Mouse (Mus musculus): ENCODE data around the gene Cort. TPM values are rescaled to one million over a fixed set of nuclear protein-coding genes. Genes with fewer than 3 reads are reported as not detected.

Cort gene
- under 1 TPM; 0.06 to 0.35 TPM for polyA plus RNA-seq (2012; fragmentation: generic; extraction: Trizol)

DNA sequence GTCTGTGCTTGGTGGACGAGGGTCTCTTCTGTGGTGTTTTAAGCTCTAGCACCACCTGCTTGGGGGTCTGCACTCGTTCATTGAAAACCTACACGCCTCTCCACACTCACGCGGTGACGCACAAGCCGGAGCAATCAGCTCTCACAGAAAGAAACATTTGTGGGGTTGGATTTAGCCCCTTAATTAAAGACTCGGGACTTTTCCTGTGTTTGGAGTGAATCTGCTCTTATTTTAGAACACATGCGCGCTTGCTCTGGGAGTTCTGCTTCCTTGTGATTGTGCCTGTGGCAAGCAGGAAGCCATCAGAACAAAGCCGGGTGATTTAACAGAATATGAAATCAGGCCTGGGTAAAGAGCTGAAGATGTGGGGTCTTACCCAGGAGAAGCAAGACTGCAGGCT is at the start of gene Cort:
Cort (minus strand) TSS at position 101 of the 400 bp plus-strand sequence.

DNA sequence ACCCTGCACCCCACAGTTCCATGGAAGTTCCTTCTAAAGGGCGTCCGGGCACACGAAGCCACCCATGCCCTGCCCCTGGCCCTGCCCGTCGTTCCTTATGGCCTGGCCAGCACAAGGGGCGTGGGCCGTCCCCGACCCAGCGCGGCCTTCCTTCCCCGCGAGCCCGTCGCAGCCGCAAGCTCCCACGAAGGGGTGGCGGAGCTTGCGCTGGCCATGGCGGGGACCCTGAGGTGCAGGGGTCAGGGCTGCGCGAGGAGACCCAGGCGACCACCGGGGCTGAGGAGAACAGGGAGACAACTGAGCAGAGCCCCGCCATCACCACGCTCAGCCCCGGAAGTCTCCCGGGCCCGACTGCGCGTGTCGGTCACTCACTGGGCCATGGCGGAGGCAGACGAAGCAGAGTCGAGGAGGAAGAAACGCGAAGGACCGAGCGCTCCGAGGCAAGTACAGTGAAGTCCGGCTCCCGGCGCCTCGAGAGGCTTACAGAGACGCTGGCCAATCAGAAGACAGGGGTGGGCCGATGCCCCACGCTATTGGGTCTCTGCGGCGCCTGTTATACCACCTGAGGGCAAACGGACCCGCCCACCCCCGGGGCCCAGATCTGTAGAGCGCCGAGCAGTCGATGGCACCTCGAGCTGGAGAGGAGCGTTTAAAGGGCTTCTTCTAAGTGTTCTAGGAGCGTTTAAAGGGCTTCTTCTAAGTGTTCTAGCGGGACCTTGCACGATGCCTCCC is 39.8 kb upstream of the Cort start, which contains the start of gene Pgd:
Pgd (minus strand) TSS at position 557 of the 732 bp plus-strand sequence.

DNA sequence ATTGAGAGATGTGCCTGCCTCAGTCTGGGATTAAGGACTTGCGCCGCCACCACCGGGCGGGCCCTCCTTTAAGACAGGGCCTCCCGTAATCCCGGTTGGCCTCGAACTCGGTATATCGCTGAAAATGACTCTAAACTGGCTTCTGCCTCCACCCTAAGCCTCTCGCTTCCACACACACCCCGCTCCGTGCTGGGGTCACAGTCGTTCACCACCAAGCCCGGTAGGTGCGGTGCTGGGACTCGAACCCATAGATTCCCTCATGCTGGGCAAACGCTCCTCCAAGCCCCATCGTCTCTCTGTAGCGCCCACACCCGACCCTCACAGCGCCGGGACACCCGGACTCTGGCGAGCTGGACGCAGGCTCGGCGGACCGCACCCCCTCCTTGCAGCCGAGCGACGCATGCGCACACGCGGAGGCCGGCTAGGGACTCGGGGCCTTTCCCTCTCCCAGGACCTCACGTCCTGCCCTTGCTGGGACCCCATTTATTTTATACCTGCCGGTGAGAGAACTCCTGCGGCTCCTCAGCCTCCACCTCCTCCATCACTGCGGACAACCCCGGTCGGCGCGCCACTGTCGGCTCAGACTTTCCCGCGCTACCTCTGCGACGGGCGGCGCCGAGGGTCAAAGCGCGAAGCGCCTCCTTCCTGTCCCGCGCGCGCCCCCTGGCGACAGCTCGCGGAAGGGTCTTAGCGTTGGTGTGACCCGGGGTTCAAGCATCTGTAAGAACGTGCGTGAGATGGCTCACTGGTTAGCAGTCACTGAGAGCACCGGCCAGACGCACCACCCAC is 10.6 kb upstream of the Cort start, which contains the start of gene Cenps:
Cenps (minus strand) TSS at position 648 of the 789 bp plus-strand sequence.

DNA sequence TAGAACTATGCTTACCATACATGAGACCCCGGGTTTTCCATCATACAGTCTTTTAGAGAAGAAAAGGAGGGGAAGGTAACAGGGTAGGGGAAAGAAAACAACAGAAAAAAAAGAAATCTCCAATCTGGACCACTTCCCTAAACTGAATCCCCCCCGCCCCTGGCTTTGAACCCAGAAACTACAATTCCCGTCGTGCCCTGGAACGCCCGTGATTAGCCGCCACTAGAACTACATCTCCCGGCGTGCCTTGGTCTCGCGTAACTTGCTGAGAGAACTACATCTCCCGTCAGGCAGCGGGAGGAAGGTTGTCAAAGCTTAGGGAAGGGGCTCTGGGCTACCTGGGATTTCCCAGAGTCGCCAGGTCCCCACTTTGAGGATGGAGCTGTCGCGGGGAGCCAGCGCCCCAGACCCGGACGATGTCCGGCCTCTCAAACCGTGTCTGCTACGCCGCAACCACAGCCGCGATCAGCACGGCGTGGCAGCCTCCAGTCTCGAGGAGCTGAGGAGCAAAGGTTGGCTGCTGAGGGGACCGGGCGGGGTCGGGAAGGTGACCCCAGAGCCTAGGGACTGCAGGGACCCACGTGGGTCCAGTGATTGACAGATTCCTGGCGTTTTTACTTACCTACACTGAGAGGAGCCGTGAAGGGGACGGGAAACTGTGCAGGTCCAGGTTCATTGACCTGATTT is 22.5 kb downstream of the Cort start, which contains the start of gene Dffa:
Dffa (plus strand) TSS at position 272 of the 687 bp plus-strand sequence.

DNA sequence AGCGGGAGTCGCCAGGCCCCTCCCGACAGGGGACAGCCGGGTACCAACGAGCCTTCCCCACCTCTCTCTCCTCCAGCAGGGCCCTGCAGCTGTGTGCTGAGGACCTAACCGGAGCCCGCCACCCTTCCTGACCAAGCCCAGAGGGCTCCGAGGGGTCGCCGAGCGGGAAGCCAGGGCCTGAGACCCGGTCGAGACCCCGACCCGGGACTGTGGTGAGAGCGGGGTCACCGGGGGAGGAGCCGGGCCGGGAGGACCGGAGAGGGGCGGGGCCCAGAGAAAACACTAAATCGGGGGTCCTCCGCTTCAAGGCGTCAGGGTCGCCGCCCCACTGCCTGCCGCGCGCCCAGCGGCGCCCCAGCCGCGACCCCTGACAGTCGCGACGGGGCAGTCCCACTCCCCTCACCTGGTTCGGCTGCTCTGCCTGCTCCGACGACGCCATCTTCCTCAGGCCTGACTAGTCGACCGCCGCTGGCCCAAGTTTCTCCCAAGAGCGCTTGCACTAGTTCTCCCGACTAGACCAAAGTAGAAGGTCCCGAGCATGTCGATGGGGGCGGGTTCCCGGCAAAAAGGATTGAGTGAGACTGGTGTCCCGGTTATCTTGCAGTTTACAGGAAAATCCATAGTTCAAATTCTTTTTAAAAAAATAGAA is 27.1 kb downstream of the Cort start, which contains the start of gene Pex14:
Pex14 (minus strand) TSS at position 508 of the 649 bp plus-strand sequence.

Other genes starting within 250 kb of the Cort start
- gene Pex14, start 26.9 kb downstream of the Cort start, polyA plus RNA-seq (2012; fragmentation: generic; extraction: Trizol): 10 to 100 TPM; 20.5 to 33.5 TPM
- 10 to 100 TPM in 1 of 2 experiments, 1 to 10 TPM in 1; 4.2 to 10.5 TPM for gene Dffa, start 22.6 kb downstream of the Cort start, polyA plus RNA-seq (2012; fragmentation: generic; extraction: Trizol)
- gene Cenps, start 10.9 kb upstream of the Cort start, polyA plus RNA-seq (2012; fragmentation: generic; extraction: Trizol): 10 to 100 TPM; 12.3 to 20.3 TPM
- 100 to 1,000 TPM; 196 to 249 TPM for gene Pgd, start 40.0 kb upstream of the Cort start, polyA plus RNA-seq (2012; fragmentation: generic; extraction: Trizol)
- 1 to 10 TPM in 1 of 2 experiments, under 1 TPM in 1; 0.55 to 7.6 TPM for gene Kif1b, start 180.9 kb upstream of the Cort start, polyA plus RNA-seq (2012; fragmentation: generic; extraction: Trizol)